Mouse (Mus musculus) neural tube, embryonic 10.5 days (tissue): ENCODE results near the gene Psg29.

ENCODE experiments used
- DNase-seq: peaks from one replicate; pipeline ENCODE4 v3.0.0-alpha.2; 2017; ENCODE audit warnings: low spot score; ENCODE audit errors: extremely low spot score

The Psg29 gene

GRCm38 (mm10) chr7:17203177-17203576, at the start of gene Psg29:
TSS of gene Psg29 (plus strand) at chr7:17203477.
- DNase-seq, result no peak

- DNase-seq, result no peak
Observed at GRCm38 (mm10) chr7:17155634-17156033, 47.6 kb upstream of the Psg29 start.

GRCm38 (mm10) chr7:17156885-17157677, 46.2 kb upstream of the Psg29 start:
- no peak for DNase-seq

GRCm38 (mm10) chr7:17159011-17159410, 44.3 kb upstream of the Psg29 start:
- no peak for DNase-seq

GRCm38 (mm10) chr7:17171827-17172226, 31.4 kb upstream of the Psg29 start:
- DNase-seq, result no peak

- DNase-seq, result no peak
Observed at GRCm38 (mm10) chr7:17205530-17206184, 2.4 kb downstream of the Psg29 start.
